In genomic region chr12:28796881-28797420, GRCm38 (mm10) we compare ENCODE assay signal across 25 mouse cellular contexts. TPM values are rescaled to one million over a fixed set of nuclear protein-coding genes. Genes with fewer than 3 reads are reported as not detected.
DNase-seq lines count a peak whose midpoint lies in the region; ATAC-seq lines count a peak whose summit lies in the region.
"Had no signal": no experiment of that assay in that cellular context is flagged by ENCODE, and none has a peak within 500 bp of the region (broad histone marks: within the 10 kb centered on the region; RNA-seq: fewer than 3 reads in every experiment).

No protein-coding gene starts in this region.

- no peaks in the 10 kb centered on the region for H3K27me3 ChIP-seq in neural tube, embryonic 14.5 days (ENCODE audit: control insufficient read depth, insufficient read depth, low read length)
- H3K27me3 ChIP-seq: limb, embryonic 13.5 days; lung, embryonic 15.5 days; neural tube, embryonic 12.5 days had no signal

- H3K9ac ChIP-seq in neural tube, embryonic 14.5 days (replicated peaks; ENCODE audit: low read depth, low read length) = no peak overlapping the region
- H3K9ac ChIP-seq: limb, embryonic 13.5 days; liver, embryonic 14.5 days; lung, embryonic 15.5 days; neural tube, embryonic 12.5 days had no signal

- intact Hi-C loops in left cerebral cortex, postnatal 4 days (cut with DNase I) = no loop called here

- H3K4me1 ChIP-seq in neural tube, embryonic 14.5 days (ENCODE audit: control insufficient read depth, insufficient read depth, low read length) = peaks cover 7% of the 10 kb centered on the region; the same call in 1 of the 2 replicates
- H3K4me1 ChIP-seq: lung, embryonic 15.5 days had no signal

- no peaks in the 10 kb centered on the region for H3K9me3 ChIP-seq in neural tube, embryonic 14.5 days (ENCODE audit: control insufficient read depth, low read length)
- H3K9me3 ChIP-seq: heart, embryonic 10.5 days; limb, embryonic 13.5 days; lung, embryonic 15.5 days; neural tube, embryonic 12.5 days had no signal

- H3K4me2 ChIP-seq in neural tube, embryonic 14.5 days (ENCODE audit: low read depth, low read length) = no peak overlapping the region
- H3K4me2 ChIP-seq: limb, embryonic 13.5 days; lung, embryonic 15.5 days; neural tube, embryonic 12.5 days had no signal

- no peak overlapping the region for H3K4me3 ChIP-seq in neural tube, embryonic 14.5 days (ENCODE audit: low read depth, low read length)
- H3K4me3 ChIP-seq: gastrocnemius, adult 2 months; heart, embryonic 10.5 days; limb, embryonic 13.5 days; lung, embryonic 15.5 days; neural tube, embryonic 12.5 days had no signal

- H3K36me3 ChIP-seq in neural tube, embryonic 14.5 days (ENCODE audit: control insufficient read depth, insufficient read depth, low read length) = no peaks in the 10 kb centered on the region
- H3K36me3 ChIP-seq: limb, embryonic 13.5 days; lung, embryonic 15.5 days; neural tube, embryonic 12.5 days had no signal

- DNase-seq in adrenal gland, postnatal 14 days = peak; percentile 29
- DNase-seq in adrenal gland, adult 18-20 months (ENCODE audit: low spot score in 2 of 2) = no peak
- peak; percentile 41 for DNase-seq in left cerebral cortex, postnatal 4 days
- DNase-seq in left cerebral cortex, adult 9 months (ENCODE audit: low spot score in 2 of 2) = no peak
- peak; percentile 47 for DNase-seq in adipocyte (ENCODE audit: low spot score)
- DNase-seq in frontal cortex, adult 2 months (ENCODE audit: extremely low spot score in 1 of 2, low spot score in 1 of 2) = no peak
- DNase-seq in lung, postnatal 14 days = no peak
- DNase-seq: adrenal gland, postnatal 25 days; cerebellum, adult 11 months; cerebellum, postnatal 14 days; embryo, embryonic 11 days; gastrocnemius, adult 2 months; heart, postnatal 10 days; kidney, adult 2 months; kidney, postnatal 14 days; spleen, adult 18-20 months; thymus, postnatal 36 days had no signal

- 0 out of 2 replicates have a peak overlapping the region, but pooled peaks have one; percentile 34 for H3K27ac ChIP-seq in neural tube, embryonic 14.5 days (ENCODE audit: low read depth, low read length)
- H3K27ac ChIP-seq: gastrocnemius, adult 2 months; heart, embryonic 10.5 days; limb, embryonic 13.5 days; liver, embryonic 14.5 days; lung, embryonic 15.5 days; neural tube, embryonic 12.5 days had no signal

- ATAC-seq in neural tube, embryonic 14.5 days (ENCODE audit: low read depth) = no peak
- ATAC-seq: CD4-positive, CD25-positive, alpha-beta regulatory T cell, adult 4 months; forebrain, embryonic 16.5 days had no signal

RNA-seq across cellular contexts. Expression of gene Eipr1, which starts 45.3 kb away (rescaled TPM):
- total RNA-seq in adrenal gland, postnatal 14 days (2021) = 18.5 and 18.6 TPM in 2 replicates
- total RNA-seq in adrenal gland, adult 18-20 months (2021) = 10 to 100 TPM; 18.1 to 22.0 TPM
- total RNA-seq in left cerebral cortex, postnatal 4 days (2021) = 10 to 100 TPM; 46.2 to 49.9 TPM
- polyA plus RNA-seq in neural tube, embryonic 14.5 days (2014; fragmentation: Nextera tagmentation; extraction: Ambion mirVana) = 72.5 and 77.3 TPM in 2 replicates
- polyA plus RNA-seq in frontal cortex, adult 2 months (2012; rRNA removed) = 54.6 and 57.8 TPM in 2 replicates

RNA-seq across cellular contexts. Expression of gene Trappc12, which starts 46.7 kb away (rescaled TPM):
- 34.4 and 34.5 TPM in 2 replicates for total RNA-seq in adrenal gland, postnatal 14 days (2021)
- total RNA-seq in adrenal gland, adult 18-20 months (2021) = 10 to 100 TPM; 30.0 to 32.5 TPM
- total RNA-seq in left cerebral cortex, postnatal 4 days (2021) = 10 to 100 TPM; 40.8 to 41.8 TPM
- 43.6 and 46.9 TPM in 2 replicates for polyA plus RNA-seq in neural tube, embryonic 14.5 days (2014; fragmentation: Nextera tagmentation; extraction: Ambion mirVana)
- polyA plus RNA-seq in frontal cortex, adult 2 months (2012; rRNA removed) = 53.6 and 59.9 TPM in 2 replicates

Comparison
In these comparisons a context has a peak if more than half of its experiments do, and no peak if none do; other contexts are left out.
1. DNase-seq: peak in adrenal gland, postnatal 14 days (single experiment), left cerebral cortex, postnatal 4 days (single experiment) and adipocyte (single experiment); none in adrenal gland, adult 18-20 months (0 of 2), left cerebral cortex, adult 9 months (0 of 2), frontal cortex, adult 2 months (0 of 2) and lung, postnatal 14 days (single experiment).